Mouse (Mus musculus) intestine, embryonic 16.5 days (tissue): Measurements from ENCODE around the gene Gm11084. TPM values are rescaled to one million over a fixed set of nuclear protein-coding genes. Genes with fewer than 3 reads are reported as not detected.
"Not testable (repeated sequence)": the region's sequence is repeated elsewhere in the genome, so short reads cannot be mapped to it uniquely, and the experiment has no call there.

Experiments
- ATAC-seq: fragments of 200-750 bp; cut with Nextera tagmentation; 2 replicates; pipeline ENCODE4 v1.8.0; 2017; ENCODE audit warnings: moderate TSS enrichment, moderate library complexity
- H3K27ac ChIP-seq: fragments of 300-500 bp; sonication (generic); 2 replicates; pipeline ENCODE4 v1.5.1; 2014; ENCODE audit warnings: mild to moderate bottlenecking, low read length
- H3K27me3 ChIP-seq: fragments of 300-500 bp; sonication (generic); replicated peaks from 2 replicates; pipeline ENCODE4 v1.6.1; 2014; ENCODE audit warnings: low read length, control low read depth, mixed read lengths; ENCODE audit not compliant: control insufficient read depth, insufficient read depth
- H3K36me3 ChIP-seq: fragments of 300-500 bp; sonication (generic); 2 replicates; pipeline ENCODE4 v1.6.1; 2014; ENCODE audit warnings: low read length, control low read depth; ENCODE audit not compliant: control insufficient read depth, insufficient read depth
- H3K4me1 ChIP-seq: fragments of 300-500 bp; sonication (generic); 2 replicates; pipeline ENCODE4 v1.6.1; 2014; ENCODE audit warnings: low read length, control low read depth, mixed read lengths; ENCODE audit not compliant: control insufficient read depth, insufficient read depth
- H3K4me2 ChIP-seq: fragments of 300-500 bp; sonication (generic); 2 replicates; pipeline ENCODE4 v1.6.1; 2014; ENCODE audit warnings: low read depth, low read length, control low read depth
- H3K4me3 ChIP-seq: fragments of 300-500 bp; sonication (generic); 2 replicates; pipeline ENCODE4 v1.5.1; 2014; ENCODE audit warnings: mild to moderate bottlenecking, low read length
- H3K9ac ChIP-seq: fragments of 300-500 bp; sonication (generic); 2 replicates; pipeline ENCODE4 v1.6.1; 2014; ENCODE audit warnings: low read depth, low read length
- H3K9me3 ChIP-seq: fragments of 300-500 bp; sonication (generic); 2 replicates; pipeline ENCODE4 v1.6.1; 2016; ENCODE audit warnings: low read length, control low read depth; ENCODE audit not compliant: control insufficient read depth
- WGBS: fragments of 180-500 bp; shearing (Covaris S2); extraction: QIAGEN DNeasy Blood & Tissue Kit; methylation state at CpG from one replicate; pipeline ENCODE4 v1.1.7; 2014; 5-methylcytosine and 5-hydroxymethylcytosine counted together
- polyA plus RNA-seq: library from polyadenylated mRNA; unstranded; fragments of >200 nt; fragmentation: Nextera tagmentation; extraction: Ambion mirVana; gene quantifications from 2 replicates; pipeline ENCODE4 v1.2.1, GENCODE M21; 2015

The Gm11084 gene
- polyA plus RNA-seq, 1 experiment from 2014 or later: not detected

DNA sequence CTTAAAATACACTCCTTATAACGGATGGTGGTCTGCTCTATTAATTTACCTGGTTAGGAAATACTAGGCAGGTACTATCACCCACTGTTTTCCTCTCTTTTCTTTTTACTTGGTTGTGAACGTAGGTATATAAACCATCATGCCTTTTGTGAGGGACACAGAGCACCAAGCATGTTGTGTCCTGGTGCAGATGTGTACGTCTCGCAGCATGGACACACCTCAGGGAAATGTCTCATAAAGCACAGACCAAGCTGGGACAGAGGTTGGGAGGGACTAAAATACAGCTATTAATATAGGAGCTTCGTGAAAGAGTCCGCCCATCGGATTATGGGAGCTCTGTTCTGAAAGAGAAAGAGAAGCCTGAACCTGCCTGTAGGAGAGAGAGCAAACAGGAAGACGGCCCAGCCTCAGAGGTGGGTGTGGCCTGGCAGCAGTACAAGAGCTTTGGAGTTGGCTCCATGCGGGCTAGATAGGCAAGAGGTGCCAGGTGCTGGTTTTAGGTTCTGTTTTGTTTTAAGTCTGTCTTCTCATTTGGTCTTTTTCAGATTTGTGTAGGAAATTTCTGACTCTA is 10.4 kb upstream of the Gm11084 start:
- no peak overlapping the region for H3K4me3 ChIP-seq
- peaks cover 9% of the 10 kb centered on the region for H3K4me1 ChIP-seq
- H3K36me3 ChIP-seq: no peaks in the 10 kb centered on the region
- no peaks in the 10 kb centered on the region for H3K9me3 ChIP-seq
- 0 out of 2 replicates have a peak overlapping the region, but pooled peaks have one; percentile 5 for H3K27ac ChIP-seq
- no peaks in the 10 kb centered on the region for H3K27me3 ChIP-seq
- 0 out of 2 replicates have a peak overlapping the region, but pooled peaks have one; percentile 15 for H3K4me2 ChIP-seq
- peak; percentile 77 for ATAC-seq
- WGBS: 44% methylated on average over 9 of the region's 9 CpGs
- H3K9ac ChIP-seq: peak overlapping the region; percentile 25; the same call in 1 of the 2 replicates

DNA sequence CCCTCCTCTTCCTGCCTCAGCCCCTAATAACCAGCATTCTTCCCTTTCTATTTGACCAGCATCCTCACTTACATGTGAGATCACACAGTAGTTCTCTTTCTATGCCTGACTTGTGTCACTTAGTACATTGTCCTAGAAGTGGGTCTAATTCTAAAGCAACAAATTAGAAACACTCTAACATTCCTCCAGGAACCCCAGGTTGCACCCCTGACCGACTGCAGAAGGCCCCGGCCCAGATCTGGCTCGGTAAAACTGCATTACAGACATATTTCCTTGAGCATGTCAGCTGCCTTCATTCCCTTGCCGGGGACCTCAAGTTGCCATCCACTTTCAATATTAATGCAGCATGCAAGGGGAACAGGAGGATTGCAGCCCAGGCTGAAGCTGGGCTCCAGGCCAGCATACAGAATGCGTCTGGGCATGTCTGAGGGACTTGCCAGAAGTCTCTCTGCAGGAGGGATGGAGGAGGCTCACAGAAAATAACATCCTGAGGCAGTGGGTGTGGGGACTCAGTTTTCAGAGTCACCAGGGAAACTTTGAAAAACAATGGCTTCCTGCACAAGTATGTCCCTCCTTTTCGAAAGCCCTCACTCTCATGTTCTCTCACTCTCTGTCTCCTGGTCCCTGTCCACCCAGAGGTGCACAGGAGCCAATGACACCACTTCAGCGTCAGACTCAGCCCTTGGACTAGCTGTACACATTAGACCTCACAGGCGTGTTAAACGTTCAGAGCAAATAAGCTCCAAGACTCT is 9.0 kb upstream of the Gm11084 start:
- peak overlapping the region; percentile 76 for H3K27ac ChIP-seq
- H3K27me3 ChIP-seq: no peaks in the 10 kb centered on the region
- H3K4me3 ChIP-seq: no peak overlapping the region
- peaks cover 9% of the 10 kb centered on the region for H3K4me1 ChIP-seq
- peak; percentile 66 for ATAC-seq
- no peak overlapping the region for H3K4me2 ChIP-seq
- 44% methylated on average over 9 of the region's 9 CpGs for WGBS
- no peaks in the 10 kb centered on the region for H3K9me3 ChIP-seq
- H3K36me3 ChIP-seq: no peaks in the 10 kb centered on the region
- peak overlapping the region; percentile 37; the same call in 1 of the 2 replicates for H3K9ac ChIP-seq

DNA sequence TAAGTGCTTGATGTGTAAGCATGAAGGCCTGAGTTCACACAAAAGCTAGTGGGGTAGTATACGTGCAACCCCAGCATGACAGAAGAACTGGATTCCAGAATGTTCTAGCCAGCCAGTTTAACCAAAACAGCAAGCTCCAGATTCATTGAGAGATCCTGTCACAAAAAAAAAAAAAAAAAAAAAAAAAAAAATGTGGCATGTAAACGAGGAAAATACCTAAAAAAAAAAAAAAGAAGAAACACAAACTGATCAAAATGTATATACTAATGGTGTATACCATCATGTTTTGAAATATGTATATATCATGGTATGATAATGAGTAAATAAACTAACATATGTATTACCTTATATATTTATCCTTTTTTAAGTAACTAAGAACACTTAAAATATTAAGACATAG is 7.6 kb upstream of the Gm11084 start:
- peaks cover 3% of the 10 kb centered on the region; the same call in 1 of the 2 replicates for H3K36me3 ChIP-seq
- H3K27me3 ChIP-seq: no peaks in the 10 kb centered on the region
- peaks cover 9% of the 10 kb centered on the region for H3K4me1 ChIP-seq
- H3K4me3 ChIP-seq: no peak overlapping the region
- H3K4me2 ChIP-seq: no peak overlapping the region
- no peak for ATAC-seq
- 79% methylated on average over 2 of the region's 2 CpGs for WGBS
- no peak overlapping the region for H3K9ac ChIP-seq
- no peak overlapping the region for H3K27ac ChIP-seq
- H3K9me3 ChIP-seq: peaks cover 5% of the 10 kb centered on the region; the same call in 1 of the 2 replicates

DNA sequence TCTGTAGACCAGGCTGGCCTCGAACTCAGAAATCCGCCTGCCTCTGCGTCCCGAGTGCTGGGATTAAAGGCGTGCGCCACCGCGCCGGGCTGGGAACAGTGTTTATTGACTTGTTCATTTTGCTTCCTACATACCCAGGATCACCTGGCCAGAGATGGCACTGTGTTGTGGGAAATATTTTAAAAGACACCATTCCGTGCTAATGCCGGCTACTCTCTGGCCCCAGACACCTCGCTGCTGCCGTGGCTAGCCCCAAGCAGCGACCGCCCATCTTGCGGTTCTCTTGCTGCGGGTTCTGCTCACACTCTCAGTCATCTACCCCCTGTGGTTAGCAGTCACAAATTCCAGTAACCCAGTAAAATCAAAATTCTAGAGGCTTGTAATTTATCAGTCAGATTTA is 6.0 kb upstream of the Gm11084 start:
- Histone ChIP-seq H3K4me3 (no peak overlapping the region), H3K9me3 (peaks cover 6% of the 10 kb centered on the region; the same call in 1 of the 2 replicates), H3K27me3 (no peaks in the 10 kb centered on the region), H3K27ac (no peak overlapping the region), H3K4me1 (peaks cover 9% of the 10 kb centered on the region), H3K4me2 (no peak overlapping the region), H3K36me3 (peaks cover 3% of the 10 kb centered on the region; the same call in 1 of the 2 replicates), H3K9ac (no peak overlapping the region)
- no peak for ATAC-seq
- WGBS: 97% methylated on average over 17 of the region's 17 CpGs

DNA sequence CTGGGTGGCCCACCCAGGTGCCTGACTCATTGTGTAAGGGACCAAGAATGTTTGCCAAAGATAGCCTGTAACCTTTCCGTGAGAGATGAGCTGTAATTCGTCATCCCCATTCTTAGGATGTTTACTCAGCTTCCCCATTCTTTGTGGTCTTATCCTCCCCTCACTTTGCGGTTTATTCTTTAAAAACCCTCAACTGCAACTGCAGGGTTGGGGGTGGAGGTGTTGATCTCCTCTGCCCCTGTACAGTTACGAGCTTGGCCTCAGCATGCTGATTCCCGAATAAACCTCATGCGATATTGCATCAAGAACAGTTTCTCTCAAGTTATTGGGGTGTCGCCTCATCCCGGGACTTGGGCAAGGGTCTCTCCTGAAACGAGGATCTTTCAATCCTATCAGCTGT is 2.4 kb upstream of the Gm11084 start:
- H3K4me3 ChIP-seq, H3K9ac ChIP-seq, H3K4me1 ChIP-seq, H3K9me3 ChIP-seq, H3K27ac ChIP-seq, H3K4me2 ChIP-seq, H3K27me3 ChIP-seq, H3K36me3 ChIP-seq, ATAC-seq: not testable (repeated sequence)
- 87% methylated on average over 9 of the region's 9 CpGs for whole genome bisulfite sequencing

DNA sequence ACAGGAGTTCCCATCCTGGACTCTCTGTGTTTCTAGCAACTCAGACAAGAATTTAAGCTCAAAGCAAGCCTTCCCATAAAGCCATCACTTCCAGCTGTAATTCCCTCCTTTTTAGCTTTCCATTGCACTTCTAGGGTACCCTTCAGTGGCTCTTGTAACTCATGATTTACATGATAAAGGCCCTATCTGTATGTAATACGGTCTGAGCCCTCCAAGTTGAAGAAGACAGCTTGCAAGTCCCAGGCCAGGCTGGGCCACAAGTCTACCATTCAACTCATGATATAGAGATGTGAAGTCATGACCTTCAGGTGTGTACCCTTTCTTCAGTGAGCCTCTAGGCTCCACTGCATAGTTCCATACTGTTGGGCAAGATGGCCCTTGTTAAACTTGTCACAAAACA is 1.0 kb downstream of the Gm11084 start:
- no peaks in the 10 kb centered on the region for H3K27me3 ChIP-seq
- H3K9me3 ChIP-seq: peaks cover 6% of the 10 kb centered on the region; the same call in 1 of the 2 replicates
- H3K9ac ChIP-seq: no peak overlapping the region
- H3K4me3 ChIP-seq: no peak overlapping the region
- no peak for ATAC-seq
- whole genome bisulfite sequencing: 64% methylated on average over 1 of the region's 1 CpGs
- peaks cover 3% of the 10 kb centered on the region; the same call in 1 of the 2 replicates for H3K36me3 ChIP-seq
- H3K27ac ChIP-seq: no peak overlapping the region
- H3K4me1 ChIP-seq: peaks cover 4% of the 10 kb centered on the region; the same call in 1 of the 2 replicates
- no peak overlapping the region for H3K4me2 ChIP-seq

DNA sequence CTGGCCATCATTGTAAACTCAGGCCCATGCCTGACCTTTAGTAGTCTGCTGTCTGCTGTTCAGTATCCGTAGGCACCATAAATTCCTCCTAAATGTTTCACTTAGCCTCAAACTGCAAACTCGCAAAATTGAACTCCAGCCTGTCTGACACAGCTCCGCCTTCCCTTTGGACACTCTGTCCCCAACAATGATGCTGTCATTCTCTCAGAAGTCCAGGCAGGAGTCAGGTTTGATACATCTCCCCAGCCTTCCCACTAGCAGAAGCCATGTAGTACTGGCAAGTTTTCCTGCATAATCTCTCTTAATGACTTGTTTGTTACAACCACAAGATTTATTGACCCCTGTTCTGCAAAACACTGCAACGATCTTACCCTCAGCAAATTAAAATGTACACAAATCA is 1.7 kb downstream of the Gm11084 start:
- WGBS: 43% methylated on average over 4 of the region's 4 CpGs
- Histone ChIP-seq H3K4me3 (no peak overlapping the region), H3K27me3 (no peaks in the 10 kb centered on the region), H3K4me1 (peaks cover 4% of the 10 kb centered on the region; the same call in 1 of the 2 replicates), H3K4me2 (no peak overlapping the region), H3K9ac (no peak overlapping the region), H3K9me3 (peaks cover 6% of the 10 kb centered on the region; the same call in 1 of the 2 replicates), H3K27ac (no peak overlapping the region; the same call in 1 of the 2 replicates), H3K36me3 (peaks cover 3% of the 10 kb centered on the region; the same call in 1 of the 2 replicates)
- no peak for ATAC-seq

DNA sequence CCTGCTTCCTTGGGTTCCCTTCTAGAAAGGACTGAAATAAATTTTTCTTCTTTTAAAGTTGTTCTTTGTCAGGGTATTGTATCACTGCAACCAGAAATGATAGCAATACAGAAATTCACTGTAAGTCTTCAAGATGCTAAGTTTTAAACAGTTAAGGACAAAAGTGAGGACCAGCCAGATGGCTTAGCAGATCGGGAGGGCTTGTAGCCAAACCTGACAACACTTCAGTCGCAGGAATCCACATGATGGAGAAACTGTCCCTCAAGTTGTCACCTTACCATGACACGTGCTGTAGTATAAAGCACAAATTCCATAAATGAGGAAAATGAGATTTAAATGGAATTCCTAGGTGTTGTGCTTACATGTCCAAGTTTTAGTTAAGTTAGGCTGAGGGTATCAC is 3.3 kb downstream of the Gm11084 start:
- no peaks in the 10 kb centered on the region for H3K9me3 ChIP-seq
- H3K9ac ChIP-seq: no peak overlapping the region
- no peak overlapping the region for H3K27ac ChIP-seq
- no peaks in the 10 kb centered on the region for H3K27me3 ChIP-seq
- no peak overlapping the region for H3K4me2 ChIP-seq
- no peaks in the 10 kb centered on the region for H3K36me3 ChIP-seq
- 89% methylated on average over 3 of the region's 3 CpGs for WGBS
- no peak for ATAC-seq
- H3K4me3 ChIP-seq: no peak overlapping the region
- H3K4me1 ChIP-seq: peaks cover 4% of the 10 kb centered on the region; the same call in 1 of the 2 replicates

DNA sequence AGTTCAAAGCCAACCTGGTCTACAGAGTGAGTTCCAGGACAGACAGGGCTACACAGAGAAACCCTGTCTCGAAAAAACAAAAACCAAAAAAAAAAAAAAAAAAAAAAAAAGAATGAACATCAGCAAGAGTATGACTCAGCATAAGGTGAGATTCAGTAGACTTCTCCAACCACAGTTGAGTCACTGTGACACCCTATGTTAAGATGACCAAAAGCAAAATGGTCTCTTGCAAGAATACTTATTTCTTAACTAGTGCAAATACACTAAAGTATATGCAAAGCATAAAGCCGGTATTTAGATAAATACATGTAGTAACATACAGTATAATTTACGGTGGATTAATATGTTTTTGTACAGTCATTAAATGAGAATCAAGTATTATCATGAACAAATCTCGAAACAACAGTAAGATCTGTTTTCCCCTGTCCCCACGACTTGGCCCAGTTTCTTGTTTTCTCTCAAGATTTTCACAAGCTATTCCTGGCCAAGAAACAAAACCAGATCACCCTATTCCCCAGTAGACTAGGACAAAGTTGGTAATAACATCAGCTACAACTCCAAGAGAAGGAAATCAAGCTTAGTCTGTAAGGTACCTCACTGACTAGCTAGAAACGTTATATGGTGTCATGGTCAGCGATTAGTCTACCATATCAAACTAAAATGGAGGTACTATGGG is 4.3 kb downstream of the Gm11084 start:
- ATAC-seq: no peak
- H3K9me3 ChIP-seq: no peaks in the 10 kb centered on the region
- H3K9ac ChIP-seq: no peak overlapping the region
- H3K27ac ChIP-seq: no peak overlapping the region
- H3K4me1 ChIP-seq: peaks cover 6% of the 10 kb centered on the region
- 92% methylated on average over 7 of the region's 7 CpGs for WGBS
- H3K27me3 ChIP-seq: no peaks in the 10 kb centered on the region
- H3K4me3 ChIP-seq: no peak overlapping the region
- no peak overlapping the region for H3K4me2 ChIP-seq
- H3K36me3 ChIP-seq: no peaks in the 10 kb centered on the region
